Mouse (Mus musculus): ENCODE measurements at regions not wholly inside any gene's neighbourhood (a gene's known extent, or its start where the extent isn't known, plus 50 kb on each side); places are given as distances from the start of the nearest gene placed in this dataset.

GRCm38 (mm10) chr4:125439856-125440255 lies 50.6 kb upstream of the Grik3 start:
- Histone ChIP-seq H3K4me1 (replicated peaks; ENCODE audit: control insufficient read depth, insufficient read depth, low read length) (no peaks in the 10 kb centered on the region), H3K4me2 (ENCODE audit: low read depth, low read length, severe bottlenecking) (no peak overlapping the region), H3K27me3 (ENCODE audit: control insufficient read depth, insufficient read depth, low read length) (no peaks in the 10 kb centered on the region), H3K27ac (ENCODE audit: low read depth, low read length) (no peak overlapping the region), H3K36me3 (ENCODE audit: control insufficient read depth, insufficient read depth, low read length) (no peaks in the 10 kb centered on the region), H3K9ac (ENCODE audit: low read length) (no peak overlapping the region), H3K9me3 (ENCODE audit: control insufficient read depth, low read length) (no peaks in the 10 kb centered on the region), H3K4me3 (ENCODE audit: low read depth, low read length) (no peak overlapping the region)
- 23% methylated on average over 9 of the region's 9 CpGs for WGBS
- ATAC-seq (replicated peaks; ENCODE audit: low FRiP score) (no peak), DNase-seq (ENCODE audit: low spot score) (no peak)

- Histone ChIP-seq H3K27ac (ENCODE audit: low read depth, low read length) (no peak overlapping the region), H3K9ac (ENCODE audit: low read length) (no peak overlapping the region), H3K4me3 (ENCODE audit: low read depth, low read length) (no peak overlapping the region), H3K36me3 (ENCODE audit: control insufficient read depth, insufficient read depth, low read length) (no peaks in the 10 kb centered on the region), H3K4me1 (replicated peaks; ENCODE audit: control insufficient read depth, insufficient read depth, low read length) (no peaks in the 10 kb centered on the region), H3K9me3 (ENCODE audit: control insufficient read depth, low read length) (no peaks in the 10 kb centered on the region), H3K4me2 (ENCODE audit: low read depth, low read length, severe bottlenecking) (no peak overlapping the region), H3K27me3 (ENCODE audit: control insufficient read depth, insufficient read depth, low read length) (no peaks in the 10 kb centered on the region)
- ATAC-seq (replicated peaks; ENCODE audit: low FRiP score) (no peak), DNase-seq (ENCODE audit: low spot score) (no peak)
- WGBS: 85% methylated on average over 13 of the region's 13 CpGs
Observed at GRCm38 (mm10) chr4:125437161-125437822, 53.2 kb upstream of the Grik3 start.

- H3K27ac ChIP-seq (ENCODE audit: low read depth, low read length): no peak overlapping the region
- WGBS: 23% methylated on average over 3 of the region's 3 CpGs
- H3K4me1 ChIP-seq (replicated peaks; ENCODE audit: control insufficient read depth, insufficient read depth, low read length): no peaks in the 10 kb centered on the region
- H3K36me3 ChIP-seq (ENCODE audit: control insufficient read depth, insufficient read depth, low read length): no peaks in the 10 kb centered on the region
- H3K4me3 ChIP-seq (ENCODE audit: low read depth, low read length): no peak overlapping the region
- ATAC-seq (replicated peaks; ENCODE audit: low FRiP score) (no peak), DNase-seq (ENCODE audit: low spot score) (no peak)
- no peak overlapping the region for H3K9ac ChIP-seq (ENCODE audit: low read length)
- no peaks in the 10 kb centered on the region for H3K9me3 ChIP-seq (ENCODE audit: control insufficient read depth, low read length)
- H3K4me2 ChIP-seq (ENCODE audit: low read depth, low read length, severe bottlenecking): no peak overlapping the region
- no peaks in the 10 kb centered on the region for H3K27me3 ChIP-seq (ENCODE audit: control insufficient read depth, insufficient read depth, low read length)
Observed at GRCm38 (mm10) chr4:125433511-125433910, 57.0 kb upstream of the Grik3 start.

GRCm38 (mm10) chr4:125431648-125432047 lies 58.9 kb upstream of the Grik3 start:
- H3K36me3 ChIP-seq (ENCODE audit: control insufficient read depth, insufficient read depth, low read length): no peaks in the 10 kb centered on the region
- H3K9ac ChIP-seq (ENCODE audit: low read length): no peak overlapping the region
- ATAC-seq (replicated peaks; ENCODE audit: low FRiP score) (no peak), DNase-seq (ENCODE audit: low spot score) (no peak)
- no peaks in the 10 kb centered on the region; the same call in 1 of the 2 replicates for H3K27me3 ChIP-seq (ENCODE audit: control insufficient read depth, insufficient read depth, low read length)
- H3K4me3 ChIP-seq (ENCODE audit: low read depth, low read length): no peak overlapping the region
- no peaks in the 10 kb centered on the region for H3K9me3 ChIP-seq (ENCODE audit: control insufficient read depth, low read length)
- H3K4me2 ChIP-seq (ENCODE audit: low read depth, low read length, severe bottlenecking): no peak overlapping the region
- H3K4me1 ChIP-seq (replicated peaks; ENCODE audit: control insufficient read depth, insufficient read depth, low read length): no peaks in the 10 kb centered on the region
- H3K27ac ChIP-seq (ENCODE audit: low read depth, low read length): no peak overlapping the region

GRCm38 (mm10) chr4:125430845-125431244 lies 59.7 kb upstream of the Grik3 start:
- Histone ChIP-seq H3K9me3 (ENCODE audit: control insufficient read depth, low read length) (no peaks in the 10 kb centered on the region), H3K36me3 (ENCODE audit: control insufficient read depth, insufficient read depth, low read length) (no peaks in the 10 kb centered on the region), H3K4me3 (ENCODE audit: low read depth, low read length) (no peak overlapping the region), H3K4me1 (replicated peaks; ENCODE audit: control insufficient read depth, insufficient read depth, low read length) (no peaks in the 10 kb centered on the region), H3K27me3 (ENCODE audit: control insufficient read depth, insufficient read depth, low read length) (no peaks in the 10 kb centered on the region; the same call in 1 of the 2 replicates), H3K9ac (ENCODE audit: low read length) (no peak overlapping the region), H3K4me2 (ENCODE audit: low read depth, low read length, severe bottlenecking) (no peak overlapping the region), H3K27ac (ENCODE audit: low read depth, low read length) (no peak overlapping the region)
- DNase-seq (ENCODE audit: low spot score) (no peak), ATAC-seq (replicated peaks; ENCODE audit: low FRiP score) (no peak)
- WGBS: 83% methylated on average over 4 of the region's 4 CpGs

GRCm38 (mm10) chr4:125428736-125429135 lies 61.8 kb upstream of the Grik3 start:
- ATAC-seq (replicated peaks; ENCODE audit: low FRiP score) (no peak), DNase-seq (ENCODE audit: low spot score) (no peak)
- Histone ChIP-seq H3K27me3 (ENCODE audit: control insufficient read depth, insufficient read depth, low read length) (no peaks in the 10 kb centered on the region; the same call in 1 of the 2 replicates), H3K27ac (ENCODE audit: low read depth, low read length) (no peak overlapping the region), H3K4me3 (ENCODE audit: low read depth, low read length) (no peak overlapping the region), H3K36me3 (ENCODE audit: control insufficient read depth, insufficient read depth, low read length) (no peaks in the 10 kb centered on the region), H3K9me3 (ENCODE audit: control insufficient read depth, low read length) (no peaks in the 10 kb centered on the region), H3K4me2 (ENCODE audit: low read depth, low read length, severe bottlenecking) (no peak overlapping the region), H3K4me1 (replicated peaks; ENCODE audit: control insufficient read depth, insufficient read depth, low read length) (no peaks in the 10 kb centered on the region), H3K9ac (ENCODE audit: low read length) (no peak overlapping the region)
- WGBS: 93% methylated on average over 14 of the region's 14 CpGs

DNA sequence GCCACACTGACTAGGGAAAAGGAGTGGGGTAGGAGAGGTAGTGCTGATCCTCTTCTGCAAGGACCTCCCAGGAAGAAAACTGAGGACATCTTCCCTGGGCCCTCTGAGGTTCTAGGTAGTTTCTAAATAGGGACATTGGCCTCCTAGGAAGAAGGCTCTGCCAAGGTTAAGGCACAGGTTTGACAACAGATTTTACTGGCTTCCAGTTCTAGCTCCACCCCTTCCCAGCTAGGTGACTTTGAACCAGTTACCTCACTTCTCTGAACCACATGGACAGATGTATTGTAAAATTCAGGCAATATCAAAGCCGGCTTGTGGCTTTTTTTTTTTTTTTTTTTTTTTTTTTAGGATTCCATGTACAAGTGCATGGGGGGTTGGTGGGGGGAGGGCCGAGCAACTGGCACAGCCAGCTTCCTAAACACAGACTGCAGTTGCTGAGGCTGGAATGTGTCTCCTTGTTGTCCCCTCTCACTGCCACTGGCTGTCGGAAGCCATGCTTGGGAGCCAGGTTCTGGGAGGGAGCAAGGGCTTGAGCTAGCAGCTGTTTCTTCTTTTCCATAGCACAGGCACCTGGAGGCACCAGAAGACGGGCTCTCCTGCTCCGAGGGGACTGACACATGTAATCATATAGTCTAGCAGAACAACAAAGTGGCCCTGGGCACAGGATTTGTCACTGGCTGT lies 69.8 kb upstream of the Grik3 start:
- no peaks in the 10 kb centered on the region for H3K9me3 ChIP-seq (ENCODE audit: control insufficient read depth, low read length)
- DNase-seq (ENCODE audit: low spot score) (no peak), ATAC-seq (replicated peaks; ENCODE audit: low FRiP score) (no peak)
- no peaks in the 10 kb centered on the region for H3K36me3 ChIP-seq (ENCODE audit: control insufficient read depth, insufficient read depth, low read length)
- H3K27ac ChIP-seq (ENCODE audit: low read depth, low read length): no peak overlapping the region
- H3K27me3 ChIP-seq (ENCODE audit: control insufficient read depth, insufficient read depth, low read length): peaks cover 2% of the 10 kb centered on the region; the same call in 1 of the 2 replicates
- no peaks in the 10 kb centered on the region for H3K4me1 ChIP-seq (replicated peaks; ENCODE audit: control insufficient read depth, insufficient read depth, low read length)
- no peak overlapping the region for H3K4me2 ChIP-seq (ENCODE audit: low read depth, low read length, severe bottlenecking)
- no peak overlapping the region for H3K9ac ChIP-seq (ENCODE audit: low read length)
- 55% methylated on average over 5 of the region's 5 CpGs for WGBS
- no peak overlapping the region for H3K4me3 ChIP-seq (ENCODE audit: low read depth, low read length)

DNA sequence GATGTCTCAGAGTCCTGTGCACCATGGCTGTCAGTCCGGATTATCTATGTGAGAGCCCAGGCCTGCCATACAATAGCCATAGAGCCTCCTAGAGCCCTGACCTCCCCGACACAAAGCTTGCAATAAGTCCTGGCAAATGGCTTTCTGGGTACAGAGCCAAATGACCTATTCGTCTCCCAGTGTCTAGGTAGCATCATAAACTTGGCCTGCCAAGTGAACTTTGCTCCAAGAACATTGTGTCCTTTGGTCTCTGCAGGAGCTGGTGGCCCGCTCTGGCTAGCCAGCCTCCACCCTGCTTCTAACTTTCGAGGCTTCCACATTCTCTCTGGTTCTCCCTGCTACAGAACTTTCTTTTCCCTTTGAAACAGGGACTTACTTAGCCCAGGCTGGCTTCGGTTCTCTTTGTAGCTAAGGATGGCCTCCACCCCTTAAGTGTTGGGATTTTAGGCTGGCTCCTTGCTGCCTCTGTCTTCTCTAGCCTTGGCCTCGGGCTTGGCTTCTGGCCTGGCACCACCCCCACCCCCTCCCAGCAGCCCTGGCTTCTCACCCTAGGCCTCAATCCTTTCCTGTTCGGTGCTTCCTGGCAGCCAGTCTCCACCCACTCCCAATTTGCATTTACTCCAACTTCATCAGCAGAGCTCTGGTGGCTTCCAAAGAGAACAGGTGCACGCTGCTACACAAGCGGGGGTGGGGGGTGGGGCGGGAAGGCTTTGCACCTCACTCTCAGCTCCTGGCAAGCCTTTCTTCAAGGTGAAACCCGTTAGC lies 70.8 kb upstream of the Grik3 start:
- H3K4me2 ChIP-seq (ENCODE audit: low read depth, low read length, severe bottlenecking): no peak overlapping the region
- H3K9me3 ChIP-seq (ENCODE audit: control insufficient read depth, low read length): no peaks in the 10 kb centered on the region
- H3K4me1 ChIP-seq (replicated peaks; ENCODE audit: control insufficient read depth, insufficient read depth, low read length): no peaks in the 10 kb centered on the region
- no peak overlapping the region for H3K27ac ChIP-seq (ENCODE audit: low read depth, low read length)
- ATAC-seq (replicated peaks; ENCODE audit: low FRiP score) (no peak), DNase-seq (ENCODE audit: low spot score) (no peak)
- no peaks in the 10 kb centered on the region for H3K36me3 ChIP-seq (ENCODE audit: control insufficient read depth, insufficient read depth, low read length)
- peaks cover 2% of the 10 kb centered on the region for H3K27me3 ChIP-seq (ENCODE audit: control insufficient read depth, insufficient read depth, low read length)
- H3K4me3 ChIP-seq (ENCODE audit: low read depth, low read length): no peak overlapping the region
- H3K9ac ChIP-seq (ENCODE audit: low read length): no peak overlapping the region
- 51% methylated on average over 12 of the region's 12 CpGs for WGBS
